Mouse (Mus musculus) lung, postnatal 0 days (tissue): ENCODE measurements at regions not wholly inside any gene's neighbourhood (a gene's known extent, or its start where the extent isn't known, plus 50 kb on each side); places are given as distances from the start of the nearest gene placed in this dataset.

Experiments used
- ATAC-seq: fragments of 200-750 bp; cut with Nextera tagmentation; 2 replicates; pipeline ENCODE4 v1.8.0; 2017; ENCODE audit warnings: moderate library complexity
- DNase-seq: peaks from one replicate; pipeline ENCODE4 v3.0.0-alpha.2; 2016; ENCODE audit warnings: low spot score
- H3K27ac ChIP-seq: fragments of 300-500 bp; sonication (generic); 2 replicates; pipeline ENCODE4 v1.5.1; 2014; ENCODE audit warnings: antibody characterized with exemption, mild to moderate bottlenecking, low read length, mixed read lengths
- H3K27me3 ChIP-seq: fragments of 300-500 bp; sonication (generic); replicated peaks from 2 replicates; pipeline ENCODE4 v1.6.1; 2014; ENCODE audit warnings: low read length, mixed read lengths; ENCODE audit not compliant: insufficient read depth
- H3K36me3 ChIP-seq: fragments of 300-500 bp; sonication (generic); 2 replicates; pipeline ENCODE4 v1.6.1; 2014; ENCODE audit warnings: low read length, mixed read lengths; ENCODE audit not compliant: insufficient read depth
- H3K4me1 ChIP-seq: fragments of 300-500 bp; sonication (generic); 2 replicates; pipeline ENCODE4 v1.6.1; 2014; ENCODE audit warnings: antibody characterized with exemption, low read depth, low read length, mixed read lengths; ENCODE audit not compliant: insufficient read depth
- H3K4me2 ChIP-seq: fragments of 300-500 bp; sonication (generic); replicated peaks from 2 replicates; pipeline ENCODE4 v1.6.1; 2014; ENCODE audit warnings: low read depth, mild to moderate bottlenecking, low read length, moderate library complexity, mixed read lengths
- H3K4me3 ChIP-seq: fragments of 300-500 bp; sonication (generic); 2 replicates; pipeline ENCODE4 v1.5.1; 2014; ENCODE audit warnings: low read depth, low read length
- H3K9ac ChIP-seq: fragments of 300-500 bp; sonication (generic); replicated peaks from 2 replicates; pipeline ENCODE4 v1.6.1; 2014; ENCODE audit warnings: low read depth, mild to moderate bottlenecking
- H3K9me3 ChIP-seq: fragments of 300-500 bp; sonication (generic); 2 replicates; pipeline ENCODE4 v1.6.1; 2016; ENCODE audit warnings: low read length, mixed read lengths
- CTCF ChIP-seq: IDR thresholded peaks from 2 replicates; pipeline ENCODE4 v1.5.1; 2016; ENCODE audit warnings: antibody characterized with exemption, mild to moderate bottlenecking
- EP300 ChIP-seq: IDR thresholded peaks from 2 replicates; pipeline ENCODE4 v1.6.1; 2016; ENCODE audit warnings: antibody characterized with exemption, mild to moderate bottlenecking, control low read depth
- WGBS: fragments of 180-500 bp; shearing (Covaris S2); extraction: QIAGEN DNeasy Blood & Tissue Kit; methylation state at CpG from one replicate; pipeline ENCODE4 v1.1.7; 2014; 5-methylcytosine and 5-hydroxymethylcytosine counted together

GRCm38 (mm10) chr13:107533323-107533722 lies 510.9 kb upstream of the Smim15 start:
- H3K36me3 ChIP-seq: no peaks in the 10 kb centered on the region
- no peaks in the 10 kb centered on the region for H3K4me1 ChIP-seq
- no peaks in the 10 kb centered on the region for H3K9me3 ChIP-seq
- ATAC-seq (no peak), DNase-seq (no peak)
- 87% methylated on average over 3 of the region's 3 CpGs for WGBS
- H3K27me3 ChIP-seq: no peaks in the 10 kb centered on the region
- H3K4me3 ChIP-seq: no peak overlapping the region
- no peak overlapping the region for H3K27ac ChIP-seq
- no peak overlapping the region for H3K9ac ChIP-seq
- no peak for TF ChIP-seq EP300
- no peak for TF ChIP-seq CTCF
- H3K4me2 ChIP-seq: no peak overlapping the region

- 52% methylated on average over 10 of the region's 10 CpGs for WGBS
- Histone ChIP-seq H3K4me3 (no peak overlapping the region), H3K36me3 (no peaks in the 10 kb centered on the region), H3K4me1 (no peaks in the 10 kb centered on the region), H3K27me3 (no peaks in the 10 kb centered on the region), H3K9me3 (no peaks in the 10 kb centered on the region), H3K27ac (no peak overlapping the region), H3K9ac (no peak overlapping the region), H3K4me2 (no peak overlapping the region)
- ATAC-seq (no peak), DNase-seq (no peak)
- TF ChIP-seq CTCF (no peak), EP300 (no peak)
Observed at GRCm38 (mm10) chr13:107531528-107531927, 509.6 kb upstream of the Kif2a start.

- Histone ChIP-seq H3K9me3 (no peaks in the 10 kb centered on the region), H3K4me1 (no peaks in the 10 kb centered on the region), H3K27ac (peak overlapping the region; percentile 66), H3K27me3 (no peaks in the 10 kb centered on the region), H3K4me3 (no peak overlapping the region), H3K36me3 (no peaks in the 10 kb centered on the region), H3K4me2 (no peak overlapping the region), H3K9ac (no peak overlapping the region)
- no peak for TF ChIP-seq CTCF
- no peak for TF ChIP-seq EP300
- ATAC-seq: no peak
- WGBS: 35% methylated on average over 8 of the region's 8 CpGs
- DNase-seq: no peak
Observed at GRCm38 (mm10) chr13:107531026-107531425, 509.1 kb upstream of the Kif2a start.

- ATAC-seq: peak; percentile 65; the same call in 1 of the 2 replicates
- Histone ChIP-seq H3K9ac (no peak overlapping the region), H3K27me3 (no peaks in the 10 kb centered on the region), H3K36me3 (no peaks in the 10 kb centered on the region), H3K4me3 (no peak overlapping the region), H3K4me1 (no peaks in the 10 kb centered on the region), H3K4me2 (no peak overlapping the region), H3K9me3 (no peaks in the 10 kb centered on the region), H3K27ac (peak overlapping the region; percentile 66; the same call in 1 of the 2 replicates)
- no peak for TF ChIP-seq CTCF
- peak; percentile 20; the same call in 1 of the 2 replicates for TF ChIP-seq EP300
- DNase-seq: peak; percentile 54
- 39% methylated on average over 1 of the region's 1 CpGs for WGBS
Observed at GRCm38 (mm10) chr13:107530392-107530791, 508.5 kb upstream of the Kif2a start.

- ATAC-seq (peak; percentile 72), DNase-seq (peak; percentile 83)
- 37% methylated on average over 15 of the region's 15 CpGs for WGBS
- H3K4me1 ChIP-seq: no peaks in the 10 kb centered on the region
- no peaks in the 10 kb centered on the region for H3K27me3 ChIP-seq
- TF ChIP-seq CTCF (peak; percentile 52), EP300 (0 out of 2 replicates have a peak, but pooled peaks have one; percentile 7)
- no peak overlapping the region for H3K9ac ChIP-seq
- no peaks in the 10 kb centered on the region for H3K9me3 ChIP-seq
- 0 out of 2 replicates have a peak overlapping the region, but pooled peaks have one; percentile 2 for H3K27ac ChIP-seq
- H3K4me3 ChIP-seq: no peak overlapping the region
- no peak overlapping the region for H3K4me2 ChIP-seq
- H3K36me3 ChIP-seq: no peaks in the 10 kb centered on the region
Observed at GRCm38 (mm10) chr13:107528724-107529456, 507.0 kb upstream of the Kif2a start.

- Histone ChIP-seq H3K4me1 (no peaks in the 10 kb centered on the region), H3K27ac (no peak overlapping the region), H3K4me3 (no peak overlapping the region), H3K27me3 (no peaks in the 10 kb centered on the region), H3K9ac (no peak overlapping the region), H3K9me3 (no peaks in the 10 kb centered on the region), H3K36me3 (no peaks in the 10 kb centered on the region), H3K4me2 (no peak overlapping the region)
- no peak for TF ChIP-seq CTCF
- no peak for TF ChIP-seq EP300
- DNase-seq (no peak), ATAC-seq (no peak)
- 94% methylated on average over 3 of the region's 3 CpGs for WGBS
Observed at GRCm38 (mm10) chr13:107522942-107523341, 501.0 kb upstream of the Kif2a start.
